Mouse (Mus musculus): ENCODE measurements around the gene Anapc2. TPM values are rescaled to one million over a fixed set of nuclear protein-coding genes. Genes with fewer than 3 reads are reported as not detected.

The Anapc2 gene
- polyA plus RNA-seq, 1 experiment from 2014 or later: 140 TPM

DNA sequence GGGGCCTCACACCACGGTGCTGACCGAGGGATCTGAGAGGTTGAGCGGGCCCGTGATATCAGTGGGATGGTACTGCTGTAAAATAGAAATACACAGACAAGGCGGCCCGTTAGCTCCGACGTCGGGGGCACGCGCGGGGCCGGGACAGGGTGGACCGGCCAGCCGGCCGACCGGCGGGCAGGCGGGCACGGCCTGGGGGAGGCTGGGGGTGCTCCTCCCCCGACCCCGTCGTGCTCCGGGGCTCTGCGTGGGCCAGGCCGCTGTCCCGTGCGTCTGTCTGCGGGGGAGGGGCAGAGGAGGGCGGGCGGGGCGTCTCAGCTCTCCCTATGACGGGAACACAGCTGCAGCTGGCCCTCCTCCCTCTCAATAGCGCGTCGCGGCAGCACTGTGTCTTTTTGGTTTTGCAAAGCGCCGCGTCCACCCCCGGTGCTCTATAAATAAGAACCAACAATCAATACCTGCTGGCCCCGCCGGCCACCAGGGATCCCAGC lies 19.8 kb downstream of the Anapc2 start:
- no peak overlapping the region for H3K9ac ChIP-seq
- H3K4me1 ChIP-seq: peaks cover 43% of the 10 kb centered on the region
- peak overlapping the region; percentile 36 for H3K4me3 ChIP-seq
- ATAC-seq (ENCODE audit: insufficient number of reproducible peaks, low FRiP score, low TSS enrichment, low read depth): no peak
- H3K27me3 ChIP-seq: peaks cover 100% of the 10 kb centered on the region
- no peak overlapping the region for H3K27ac ChIP-seq
- 3% methylated on average over 34 of the region's 43 CpGs for WGBS
- H3K9me3 ChIP-seq: no peaks in the 10 kb centered on the region
- H3K36me3 ChIP-seq: no peaks in the 10 kb centered on the region
- peak overlapping the region; percentile 55 for H3K4me2 ChIP-seq

GRCm38 (mm10) chr2:25292856-25293255 lies 20.6 kb downstream of the Anapc2 start:
- Histone ChIP-seq H3K4me3 (0 out of 2 replicates have a peak overlapping the region, but pooled peaks have one; percentile 36), H3K9ac (no peak overlapping the region), H3K9me3 (no peaks in the 10 kb centered on the region), H3K4me1 (peaks cover 39% of the 10 kb centered on the region), H3K27me3 (peaks cover 100% of the 10 kb centered on the region), H3K36me3 (no peaks in the 10 kb centered on the region), H3K4me2 (peak overlapping the region; percentile 55; the same call in 1 of the 2 replicates), H3K27ac (no peak overlapping the region)
- ATAC-seq (ENCODE audit: insufficient number of reproducible peaks, low FRiP score, low TSS enrichment, low read depth): no peak
- 0% methylated on average over 1 of the region's 1 CpGs for WGBS

DNA sequence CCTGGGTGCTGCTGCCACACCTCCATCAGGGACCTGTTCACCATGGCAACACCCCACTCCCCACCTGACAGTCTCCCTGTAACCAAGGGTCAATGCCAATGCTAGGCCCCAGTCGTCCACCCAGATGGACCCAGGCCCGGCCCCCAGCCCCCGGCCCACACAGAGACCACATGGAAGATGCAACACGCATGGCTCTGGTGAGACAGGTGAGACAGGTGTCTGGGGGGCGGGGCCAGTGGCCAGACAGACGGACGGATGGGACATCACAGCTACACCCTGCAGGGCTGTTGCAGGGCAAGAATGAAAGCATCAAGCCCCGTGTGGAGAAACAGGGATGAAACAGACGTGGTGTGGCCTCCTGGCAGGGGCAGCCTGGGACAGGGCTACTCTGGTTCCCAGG lies 21.4 kb downstream of the Anapc2 start:
- Histone ChIP-seq H3K27me3 (peaks cover 98% of the 10 kb centered on the region), H3K36me3 (no peaks in the 10 kb centered on the region), H3K9ac (no peak overlapping the region), H3K9me3 (no peaks in the 10 kb centered on the region), H3K4me3 (no peak overlapping the region), H3K4me1 (peaks cover 39% of the 10 kb centered on the region), H3K4me2 (no peak overlapping the region), H3K27ac (no peak overlapping the region)
- WGBS: 69% methylated on average over 9 of the region's 9 CpGs
- no peak for ATAC-seq (ENCODE audit: insufficient number of reproducible peaks, low FRiP score, low TSS enrichment, low read depth)

DNA sequence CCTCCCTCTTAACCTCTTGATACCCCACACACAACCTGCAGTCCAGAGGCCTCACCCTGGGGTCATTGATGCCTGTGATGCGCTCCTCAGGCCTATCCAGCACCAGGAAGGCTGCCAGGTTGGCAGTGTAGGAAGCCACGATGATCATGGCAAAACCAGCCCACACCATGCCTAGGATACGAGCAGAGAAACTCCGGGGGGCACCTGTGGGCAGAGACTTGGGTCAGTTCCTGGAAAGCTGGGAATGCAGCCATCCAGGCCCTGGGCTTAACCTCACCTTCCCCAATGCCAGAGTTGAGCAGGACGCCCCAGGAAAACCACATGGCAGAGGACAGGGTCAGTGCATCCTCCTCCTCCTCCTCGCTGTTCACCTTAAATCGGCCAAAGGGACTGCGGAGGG lies 24.8 kb downstream of the Anapc2 start:
- H3K9ac ChIP-seq: no peak overlapping the region
- WGBS: 72% methylated on average over 8 of the region's 8 CpGs
- H3K9me3 ChIP-seq: no peaks in the 10 kb centered on the region
- H3K27ac ChIP-seq: no peak overlapping the region
- peaks cover 64% of the 10 kb centered on the region for H3K27me3 ChIP-seq
- no peak overlapping the region for H3K4me2 ChIP-seq
- no peak overlapping the region for H3K4me3 ChIP-seq
- no peaks in the 10 kb centered on the region for H3K36me3 ChIP-seq
- H3K4me1 ChIP-seq: peaks cover 7% of the 10 kb centered on the region
- ATAC-seq (ENCODE audit: insufficient number of reproducible peaks, low FRiP score, low TSS enrichment, low read depth): no peak

DNA sequence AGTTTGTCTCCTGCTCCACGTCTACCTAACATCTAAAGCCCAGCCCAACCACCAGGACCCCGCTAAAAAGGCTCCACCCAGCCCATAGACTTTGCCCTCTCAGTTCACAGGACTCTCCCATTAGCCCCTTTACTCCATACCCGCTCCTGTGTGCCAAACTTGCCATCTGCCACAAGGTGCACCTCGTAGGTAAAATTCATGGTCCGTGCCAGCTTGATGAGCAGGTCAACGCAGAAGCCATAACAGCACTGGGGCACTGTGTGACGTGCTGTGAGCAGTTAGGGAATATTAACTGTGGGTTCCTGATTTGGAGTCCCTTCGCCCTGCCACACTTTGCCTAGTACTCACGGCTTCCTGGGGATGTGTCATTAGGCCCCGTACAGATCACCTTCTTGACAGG lies 25.8 kb downstream of the Anapc2 start:
- no peak for ATAC-seq (ENCODE audit: insufficient number of reproducible peaks, low FRiP score, low TSS enrichment, low read depth)
- no peak overlapping the region for H3K4me3 ChIP-seq

DNA sequence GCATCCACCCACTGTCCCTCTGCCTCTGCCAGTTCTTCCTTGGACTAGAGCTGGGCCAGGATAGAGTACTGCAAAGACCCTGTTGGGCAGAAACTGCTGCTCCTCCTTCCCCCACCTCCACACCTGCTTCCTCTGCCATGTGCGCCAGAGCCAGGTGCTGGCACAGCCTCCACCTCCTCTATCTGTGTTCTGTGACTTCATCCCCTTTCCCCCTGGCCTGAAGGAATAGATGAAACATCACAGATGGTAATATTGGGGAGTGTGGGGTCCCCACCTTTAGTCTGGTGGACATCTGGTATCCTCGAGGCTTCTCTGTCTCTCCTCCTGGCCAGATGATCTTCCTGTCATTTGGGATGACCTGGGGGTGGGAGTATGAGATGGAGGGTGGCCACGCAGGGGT lies 31.2 kb downstream of the Anapc2 start:
- Histone ChIP-seq H3K27ac (no peak overlapping the region), H3K9me3 (no peaks in the 10 kb centered on the region), H3K27me3 (peaks cover 56% of the 10 kb centered on the region), H3K4me2 (no peak overlapping the region), H3K4me3 (no peak overlapping the region), H3K4me1 (peaks cover 13% of the 10 kb centered on the region), H3K36me3 (no peaks in the 10 kb centered on the region), H3K9ac (no peak overlapping the region)
- 56% methylated on average over 3 of the region's 3 CpGs for WGBS
- ATAC-seq (ENCODE audit: insufficient number of reproducible peaks, low FRiP score, low TSS enrichment, low read depth): no peak

More for the DNA sequence above, 25.8 kb downstream of the Anapc2 start:
- H3K27me3 ChIP-seq: peaks cover 58% of the 10 kb centered on the region
- no peak overlapping the region for H3K9ac ChIP-seq
- H3K9me3 ChIP-seq: no peaks in the 10 kb centered on the region
- 78% methylated on average over 10 of the region's 10 CpGs for WGBS
- H3K27ac ChIP-seq: no peak overlapping the region
- H3K4me2 ChIP-seq: no peak overlapping the region
- no peaks in the 10 kb centered on the region for H3K36me3 ChIP-seq
- no peaks in the 10 kb centered on the region for H3K4me1 ChIP-seq

GRCm38 (mm10) chr2:25303931-25304656 lies 31.8 kb downstream of the Anapc2 start:
- Histone ChIP-seq H3K36me3 (no peaks in the 10 kb centered on the region), H3K4me1 (peaks cover 13% of the 10 kb centered on the region), H3K9ac (no peak overlapping the region), H3K4me2 (peak overlapping the region; percentile 81; the same call in 1 of the 2 replicates), H3K27me3 (peaks cover 60% of the 10 kb centered on the region), H3K9me3 (no peaks in the 10 kb centered on the region), H3K4me3 (peak overlapping the region; percentile 43; the same call in 1 of the 2 replicates), H3K27ac (no peak overlapping the region)
- ATAC-seq (ENCODE audit: insufficient number of reproducible peaks, low FRiP score, low TSS enrichment, low read depth): no peak
- 71% methylated on average over 7 of the region's 7 CpGs for WGBS

- peak; percentile 7; the same call in 1 of the 2 replicates for ATAC-seq (ENCODE audit: insufficient number of reproducible peaks, low FRiP score, low TSS enrichment, low read depth)
- Histone ChIP-seq H3K9me3 (no peaks in the 10 kb centered on the region), H3K4me3 (peak overlapping the region; percentile 43), H3K27ac (no peak overlapping the region), H3K9ac (peak overlapping the region; percentile 17), H3K36me3 (no peaks in the 10 kb centered on the region), H3K4me2 (peak overlapping the region; percentile 81), H3K27me3 (peaks cover 67% of the 10 kb centered on the region), H3K4me1 (peaks cover 13% of the 10 kb centered on the region)
- 3% methylated on average over 43 of the region's 45 CpGs for WGBS
Measured at GRCm38 (mm10) chr2:25304657-25305541, 32.6 kb downstream of the Anapc2 start.

GRCm38 (mm10) chr2:25305587-25306359 lies 33.5 kb downstream of the Anapc2 start:
- H3K9me3 ChIP-seq: no peaks in the 10 kb centered on the region
- 46% methylated on average over 14 of the region's 14 CpGs for WGBS
- H3K36me3 ChIP-seq: no peaks in the 10 kb centered on the region
- H3K4me1 ChIP-seq: peaks cover 13% of the 10 kb centered on the region
- peaks cover 76% of the 10 kb centered on the region for H3K27me3 ChIP-seq
- H3K4me2 ChIP-seq: peak overlapping the region; percentile 81
- H3K27ac ChIP-seq: no peak overlapping the region
- no peak overlapping the region; the same call in 1 of the 2 replicates for H3K9ac ChIP-seq
- H3K4me3 ChIP-seq: peak overlapping the region; percentile 43
- ATAC-seq (ENCODE audit: insufficient number of reproducible peaks, low FRiP score, low TSS enrichment, low read depth): no peak

GRCm38 (mm10) chr2:25310180-25310579 lies 37.9 kb downstream of the Anapc2 start:
- peaks cover 5% of the 10 kb centered on the region for H3K4me1 ChIP-seq
- no peak overlapping the region for H3K4me2 ChIP-seq
- no peak for ATAC-seq (ENCODE audit: insufficient number of reproducible peaks, low FRiP score, low TSS enrichment, low read depth)
- 52% methylated on average over 10 of the region's 10 CpGs for WGBS
- peaks cover 93% of the 10 kb centered on the region for H3K27me3 ChIP-seq
- H3K9ac ChIP-seq: no peak overlapping the region
- H3K27ac ChIP-seq: no peak overlapping the region
- H3K36me3 ChIP-seq: no peaks in the 10 kb centered on the region
- no peaks in the 10 kb centered on the region for H3K9me3 ChIP-seq
- H3K4me3 ChIP-seq: no peak overlapping the region

DNA sequence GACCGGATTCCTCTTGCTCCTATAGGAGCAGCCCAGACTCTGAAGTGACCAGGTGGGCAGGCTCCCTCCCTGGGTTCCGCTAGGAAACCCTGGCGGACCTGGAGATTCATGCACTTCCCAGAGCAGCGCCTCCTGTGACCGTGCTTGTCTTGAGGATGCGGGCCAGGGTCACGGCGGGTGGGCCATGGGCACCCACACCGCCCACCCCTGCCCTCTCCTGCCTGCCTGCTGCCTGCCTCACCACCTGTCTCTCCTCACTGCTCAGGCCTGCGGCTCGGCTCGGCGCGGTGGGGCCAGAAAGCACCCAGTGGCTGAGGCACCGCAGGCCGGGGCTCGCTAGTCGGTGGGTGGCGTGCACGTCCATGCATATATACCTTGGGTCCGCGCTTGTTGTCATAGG lies 38.7 kb downstream of the Anapc2 start:
- no peak overlapping the region for H3K27ac ChIP-seq
- no peaks in the 10 kb centered on the region for H3K9me3 ChIP-seq
- H3K4me1 ChIP-seq: no peaks in the 10 kb centered on the region
- no peak overlapping the region for H3K4me2 ChIP-seq
- H3K4me3 ChIP-seq: no peak overlapping the region
- WGBS: 1% methylated on average over 22 of the region's 22 CpGs
- H3K9ac ChIP-seq: no peak overlapping the region
- ATAC-seq (ENCODE audit: insufficient number of reproducible peaks, low FRiP score, low TSS enrichment, low read depth): no peak
- H3K27me3 ChIP-seq: peaks cover 88% of the 10 kb centered on the region
- no peaks in the 10 kb centered on the region for H3K36me3 ChIP-seq
